Mouse (Mus musculus) left cerebral cortex, postnatal 4 days (tissue): ENCODE data around the gene Gm20518. TPM values are rescaled to one million over a fixed set of nuclear protein-coding genes. Genes with fewer than 3 reads are reported as not detected.
A peak's percentile ranks its signal among the peaks of the same experiment; 100 is the strongest.

ENCODE experiments used
- DNase-seq: peaks from one replicate; pipeline ENCODE4 v3.0.0-alpha.2; 2022
- intact Hi-C: fragments of 180-260 bp; cut with DNase I; formaldehyde crosslinking; loops from one replicate; pipeline ENCODE4 v1.15.1; 2025
- total RNA-seq, 2 experiments: library from RNA; stranded (reverse); gene quantifications; 2 replicates each; pipeline ENCODE4 v1.2.3; 2021

Gene Gm20518
- total RNA-seq, 2 experiments from 2014 or later: 0.77 to 1.2 TPM

- intact Hi-C loops: no loop called here
- no peak for DNase-seq
Measured at GRCm38 (mm10) chr16:17812120-17812519, 79.4 kb downstream of the Gm20518 start.

DNA sequence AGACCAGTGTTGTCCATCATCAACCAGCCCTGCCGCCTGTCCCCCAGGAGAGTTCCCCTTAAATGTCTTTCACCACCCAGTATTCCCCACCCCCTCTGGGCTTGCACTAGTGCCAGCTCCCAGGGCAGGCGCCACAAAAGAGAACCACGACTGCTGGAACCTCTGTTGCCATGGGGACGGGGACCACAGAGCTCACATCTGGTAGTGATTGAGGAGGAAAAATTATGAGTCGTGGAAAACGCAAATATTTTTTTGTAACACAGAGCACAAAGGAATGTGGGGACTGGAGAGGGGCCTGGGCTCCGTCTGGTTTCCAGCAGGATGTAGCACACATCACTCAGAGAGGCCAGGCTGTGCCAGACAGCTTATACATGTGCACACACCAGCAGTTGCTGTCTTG, 81.8 kb downstream of the Gm20518 start:
- DNase-seq: no peak
- intact Hi-C loops: no loop called here

DNA sequence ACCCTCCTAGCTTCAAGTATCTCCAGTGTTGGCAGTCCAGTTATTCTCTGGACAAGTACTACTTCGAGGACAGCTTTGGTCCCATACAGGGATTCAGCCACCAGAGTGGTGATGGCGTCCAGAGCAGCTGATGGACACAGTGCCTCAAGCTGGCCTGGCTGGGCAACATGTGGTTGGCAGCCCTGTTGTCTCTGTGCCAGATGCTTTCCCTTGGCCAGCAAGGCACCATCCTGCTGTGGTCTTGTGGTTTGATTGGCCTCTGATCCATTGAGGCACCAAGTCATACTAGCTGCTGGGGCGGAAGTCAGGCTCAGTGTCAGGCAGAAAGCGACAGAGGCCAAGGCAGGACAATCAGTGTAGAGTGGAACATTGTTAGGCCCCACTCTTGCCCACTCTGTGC, 82.3 kb downstream of the Gm20518 start:
- DNase-seq: peak; percentile 52
- intact Hi-C loops: no loop called here

DNA sequence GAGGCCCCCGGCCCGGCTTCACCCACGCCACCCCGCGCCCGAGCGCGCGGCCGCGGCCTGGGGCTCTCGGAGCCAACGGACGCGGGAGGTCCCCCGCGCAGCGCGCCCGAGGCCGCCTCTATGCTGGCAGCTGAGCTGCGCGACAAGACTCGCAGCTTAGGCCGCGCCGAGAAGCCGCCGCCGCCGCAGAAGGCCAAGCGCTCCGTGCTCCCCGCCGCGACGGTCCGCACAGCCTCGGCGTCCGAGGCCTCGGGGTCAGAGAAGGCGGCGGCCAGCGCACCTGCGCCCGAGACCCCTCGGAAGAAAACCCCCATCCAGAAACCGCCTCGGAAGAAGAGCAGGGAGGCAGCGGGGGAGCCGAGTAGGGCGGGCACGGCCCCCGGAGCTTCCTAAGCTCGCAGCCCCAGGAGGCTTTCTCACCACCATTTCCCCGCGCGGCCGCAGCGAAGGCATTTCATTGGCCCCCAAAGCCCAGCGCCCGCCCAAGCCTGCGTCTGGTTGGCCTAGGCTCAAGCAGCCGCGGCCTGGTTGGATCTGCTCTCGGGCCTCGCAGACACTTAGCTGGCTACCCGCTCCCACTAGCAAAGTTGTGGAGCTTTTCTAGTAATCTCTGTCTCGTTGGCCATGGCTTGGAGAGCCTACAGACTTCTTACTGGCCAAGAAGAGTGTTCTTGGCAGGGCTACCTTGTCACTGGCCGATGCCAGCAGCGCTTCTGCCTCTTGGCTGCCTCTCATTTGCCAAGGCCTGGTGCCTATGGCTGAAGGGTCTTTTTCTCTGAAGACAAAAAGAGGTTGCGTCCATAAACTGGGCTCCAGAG, 84.1 kb downstream of the Gm20518 start:
- intact Hi-C loops: no loop called here
- peak; percentile 87 for DNase-seq

- intact Hi-C loops: no loop called here
- peak; percentile 38 for DNase-seq
Measured at GRCm38 (mm10) chr16:17806581-17807191, 84.8 kb downstream of the Gm20518 start.

DNA sequence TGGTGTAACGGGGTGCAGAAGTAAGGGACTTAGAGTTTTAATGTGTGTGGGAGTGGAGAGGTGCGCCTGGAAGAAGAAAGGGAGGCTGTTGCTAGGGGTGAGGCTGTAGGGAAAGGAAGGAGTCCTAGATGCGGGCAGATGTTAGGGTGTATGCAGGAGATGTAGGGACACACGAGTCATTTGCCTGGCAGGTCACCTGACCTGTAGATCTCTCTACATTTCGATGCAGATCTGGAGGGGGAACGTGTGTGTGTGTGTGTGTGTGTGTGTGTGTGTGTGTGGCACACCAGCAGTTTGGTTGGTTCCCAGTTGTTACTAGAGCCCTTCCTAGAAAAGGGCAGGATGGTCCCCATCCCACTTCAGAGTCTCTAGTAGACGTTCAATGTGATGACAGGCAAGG, 86.5 kb downstream of the Gm20518 start:
- DNase-seq: no peak
- intact Hi-C loops: no loop called here

GRCm38 (mm10) chr16:17804449-17804912, 87.0 kb downstream of the Gm20518 start:
- intact Hi-C loops: no loop called here
- no peak for DNase-seq

DNA sequence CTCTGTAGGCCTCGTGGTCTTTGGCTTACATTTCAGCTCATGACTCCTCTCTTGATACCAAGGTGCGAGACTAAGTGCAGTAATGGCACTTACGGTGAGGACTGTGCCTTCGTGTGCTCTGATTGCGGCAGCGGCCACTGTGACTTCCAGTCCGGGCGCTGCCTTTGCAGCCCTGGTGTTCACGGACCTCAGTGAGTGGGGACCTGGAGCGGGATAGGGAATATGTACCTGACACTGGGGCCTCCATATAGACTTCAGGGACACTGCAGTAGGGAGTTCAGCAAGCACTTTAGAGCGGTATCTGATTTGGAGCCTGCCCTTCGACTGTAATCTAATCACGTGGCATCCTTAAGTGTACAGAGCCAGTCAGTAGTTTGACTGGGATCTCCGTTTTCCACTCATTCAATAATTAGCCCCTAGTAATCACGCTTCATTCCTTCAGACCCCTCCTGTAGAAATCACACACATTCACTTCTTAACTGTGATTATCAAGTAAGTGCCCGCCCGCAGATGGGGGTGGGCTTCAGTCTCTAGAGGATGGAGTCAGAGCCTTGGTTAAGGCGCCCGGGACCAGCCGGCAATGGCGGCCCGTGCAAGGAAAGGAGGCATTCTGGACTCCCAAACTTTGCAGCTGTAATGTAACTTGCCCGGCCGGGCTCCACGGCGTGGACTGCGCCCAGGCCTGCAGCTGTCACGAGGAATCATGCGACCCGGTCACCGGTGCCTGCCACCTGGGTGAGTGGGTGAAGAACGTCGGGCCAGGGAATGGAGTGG, 87.6 kb downstream of the Gm20518 start:
- DNase-seq: no peak
- intact Hi-C loops: no loop called here

- intact Hi-C loops: no loop called here
- peak; percentile 32 for DNase-seq
Measured at GRCm38 (mm10) chr16:17802839-17803674, 88.4 kb downstream of the Gm20518 start.

DNA sequence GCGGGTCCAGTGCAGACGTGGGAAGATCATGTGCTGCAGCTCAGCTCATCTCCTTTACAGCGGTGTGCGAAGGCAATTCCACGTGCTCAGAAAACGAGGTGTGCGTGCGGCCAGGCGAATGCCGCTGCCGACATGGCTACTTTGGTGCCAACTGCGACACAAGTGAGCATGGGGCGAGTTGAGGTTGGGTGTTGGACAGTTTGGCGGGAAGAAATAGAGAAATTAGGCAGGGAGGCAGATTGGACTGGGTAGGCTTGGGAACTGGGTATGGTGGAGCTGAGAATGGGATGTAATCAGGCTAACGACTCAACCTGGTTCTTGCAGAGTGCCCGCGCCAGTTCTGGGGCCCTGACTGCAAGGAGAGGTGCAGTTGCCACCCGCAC, 89.0 kb downstream of the Gm20518 start:
- intact Hi-C loops: no loop called here
- DNase-seq: no peak

- no peak for DNase-seq
- intact Hi-C loops: no loop called here
Measured at GRCm38 (mm10) chr16:17801777-17802455, 89.6 kb downstream of the Gm20518 start.

DNA sequence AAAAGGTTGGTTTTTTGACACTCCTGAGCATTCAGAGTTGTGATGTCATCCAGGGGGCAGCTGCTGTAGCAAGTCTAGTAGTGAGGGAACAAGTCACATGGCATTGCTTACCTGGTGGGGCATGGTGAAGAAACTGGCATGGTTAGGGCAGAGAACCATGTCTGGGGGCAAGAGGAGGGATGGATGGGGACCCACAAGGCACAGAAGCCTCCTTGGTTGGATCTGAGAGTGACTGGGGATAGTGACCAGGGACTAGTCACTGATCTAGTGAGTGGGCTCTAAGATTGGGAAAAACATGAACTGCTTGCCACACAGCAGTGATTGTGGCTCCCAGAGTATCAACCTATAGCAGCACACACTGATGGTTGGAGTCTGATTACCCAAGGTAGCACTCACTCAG, 91.9 kb downstream of the Gm20518 start:
- intact Hi-C loops: no loop called here
- no peak for DNase-seq

GRCm38 (mm10) chr16:17798321-17799180, 92.9 kb downstream of the Gm20518 start:
- intact Hi-C loops: no loop called here

DNA sequence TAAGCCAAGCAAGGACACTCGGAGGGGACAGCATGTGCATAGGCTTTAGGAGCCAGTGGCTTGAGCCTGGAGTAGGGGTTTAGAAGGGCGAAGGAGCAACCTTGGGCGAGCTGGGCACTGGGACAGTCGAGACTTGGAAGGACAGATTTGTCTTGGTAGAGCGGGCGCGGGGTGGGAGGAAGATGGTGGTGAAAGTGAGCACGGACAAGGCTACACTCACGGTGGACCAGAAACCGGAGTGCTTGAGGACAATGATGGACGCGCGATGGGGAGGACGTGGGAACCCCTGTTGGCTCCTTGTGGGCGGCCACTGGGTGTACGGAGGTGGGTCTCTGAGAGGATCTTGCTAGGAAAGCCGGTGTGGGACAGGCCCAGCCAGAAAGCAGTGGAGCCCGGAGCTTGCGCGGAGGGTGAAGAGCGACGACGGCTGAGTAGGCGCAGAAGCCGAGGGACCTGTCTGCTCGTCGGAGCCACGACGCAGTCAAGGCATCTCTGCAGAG, 93.6 kb downstream of the Gm20518 start:
- intact Hi-C loops: no loop called here
- DNase-seq: no peak

More at GRCm38 (mm10) chr16:17798321-17799180, 92.9 kb downstream of the Gm20518 start:
- no peak for DNase-seq

DNA sequence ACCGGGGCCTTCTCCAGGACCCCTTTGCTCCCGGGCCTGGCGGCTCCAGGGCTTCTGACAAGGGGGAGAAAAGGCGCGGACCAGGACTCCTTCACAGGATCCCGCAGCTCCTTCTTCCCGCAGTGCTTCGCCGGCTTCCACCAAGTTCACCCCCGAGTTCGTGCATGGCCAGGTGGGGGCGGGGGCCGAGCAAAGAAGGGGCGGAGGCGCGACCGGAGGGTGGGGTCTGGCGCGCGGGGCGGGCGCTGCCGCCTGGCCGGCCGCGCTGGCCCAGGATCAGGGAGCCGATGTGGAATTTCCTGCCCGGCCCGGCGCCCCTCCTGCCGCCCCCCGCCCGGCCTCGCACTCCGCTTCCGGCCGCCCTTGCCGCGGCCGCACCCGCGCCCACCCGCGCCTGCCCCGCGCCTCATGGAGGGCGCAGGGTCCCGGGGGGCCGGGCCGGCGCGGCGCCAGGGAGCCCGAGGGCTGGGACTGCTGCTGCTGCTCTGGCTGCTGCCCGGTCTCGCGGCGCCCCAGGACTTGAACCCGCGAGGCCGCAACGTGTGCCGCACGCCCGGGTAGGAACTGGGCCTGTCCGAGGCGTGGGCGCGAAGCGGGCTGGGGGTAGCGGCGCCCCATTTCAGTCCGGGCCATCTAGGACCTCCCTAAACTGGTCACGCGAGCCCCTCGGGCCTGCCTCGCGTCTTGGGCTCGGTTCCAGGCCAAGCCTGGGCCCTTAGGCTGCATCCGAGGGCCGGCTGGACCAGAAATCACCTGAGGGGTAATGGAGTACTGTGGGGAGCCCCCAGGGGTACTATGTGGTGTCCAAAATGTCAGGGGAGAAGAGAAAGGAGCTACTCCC, 94.3 kb downstream of the Gm20518 start, which contains the start of gene Scarf2:
Scarf2 (plus strand) TSS at position 312 of the 841 bp plus-strand sequence.
- intact Hi-C loops: no loop called here
- DNase-seq: no peak

DNA sequence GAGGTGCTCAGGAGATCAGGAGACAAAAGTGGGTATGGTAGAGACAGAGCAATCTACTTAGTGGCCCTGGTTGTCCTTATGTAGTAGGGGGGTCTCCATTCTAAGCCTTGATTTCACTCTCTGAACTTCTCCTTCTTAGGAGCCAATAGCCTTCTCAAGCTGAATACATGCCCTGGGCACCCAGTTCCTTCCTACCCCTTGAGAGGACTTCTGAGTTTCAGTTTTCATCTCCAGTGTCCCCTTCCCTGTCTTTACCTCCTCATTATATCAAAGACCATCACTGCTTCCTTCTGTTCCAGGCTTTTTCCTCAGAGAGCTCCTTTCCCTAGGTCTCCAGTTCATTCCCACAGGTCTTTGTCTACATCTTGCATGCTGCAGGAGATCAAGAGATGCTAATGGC, 95.0 kb downstream of the Gm20518 start:
- DNase-seq: no peak
- intact Hi-C loops: no loop called here

DNA sequence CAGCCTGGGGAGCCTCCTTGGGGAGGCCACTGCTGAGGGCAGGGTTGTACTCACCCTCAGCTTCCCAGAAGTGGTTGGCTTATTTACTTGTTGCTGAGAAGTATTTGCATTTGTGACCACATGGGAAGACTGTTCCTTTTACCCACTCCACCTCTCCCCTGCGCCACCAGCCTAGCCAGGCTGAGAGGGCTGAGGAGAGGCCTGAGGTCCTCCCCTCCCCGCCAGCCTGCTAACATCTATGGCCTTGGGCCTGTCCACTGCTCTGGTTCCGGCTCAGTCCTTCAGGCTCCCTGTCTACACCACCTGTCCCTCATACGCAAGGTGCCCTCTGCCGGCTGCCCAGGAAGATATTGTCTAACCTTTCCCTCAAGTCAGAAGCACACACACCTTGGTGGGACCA, 95.8 kb downstream of the Gm20518 start:
- intact Hi-C loops: no loop called here
- no peak for DNase-seq

DNA sequence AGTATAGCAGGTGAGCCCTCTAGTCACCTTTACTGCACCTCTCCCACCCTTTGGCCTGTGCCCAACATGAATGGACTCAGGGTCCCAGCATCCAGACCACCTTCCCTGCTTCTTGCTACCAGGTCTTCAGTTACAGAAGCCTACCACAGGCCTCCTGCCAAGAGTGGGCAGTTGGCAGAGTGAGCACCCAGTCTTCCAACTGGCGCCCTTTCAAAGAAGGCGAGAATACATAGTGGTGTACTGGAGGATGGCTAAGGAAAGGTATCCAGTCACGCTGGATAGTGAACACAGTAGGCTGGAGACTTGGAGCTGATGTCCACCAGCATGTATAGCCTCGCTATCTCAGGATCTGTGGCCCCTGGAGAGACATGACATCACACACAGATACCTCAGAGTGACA, 97.4 kb downstream of the Gm20518 start:
- DNase-seq: no peak
- intact Hi-C loops: no loop called here
